Mouse (Mus musculus): Measurements from ENCODE around the gene Tcea2. TPM values are rescaled to one million over a fixed set of nuclear protein-coding genes. Genes with fewer than 3 reads are reported as not detected.

The Tcea2 gene
- total RNA-seq, 2 experiments from 2014 or later = 61.9 to 63.3 TPM

DNA sequence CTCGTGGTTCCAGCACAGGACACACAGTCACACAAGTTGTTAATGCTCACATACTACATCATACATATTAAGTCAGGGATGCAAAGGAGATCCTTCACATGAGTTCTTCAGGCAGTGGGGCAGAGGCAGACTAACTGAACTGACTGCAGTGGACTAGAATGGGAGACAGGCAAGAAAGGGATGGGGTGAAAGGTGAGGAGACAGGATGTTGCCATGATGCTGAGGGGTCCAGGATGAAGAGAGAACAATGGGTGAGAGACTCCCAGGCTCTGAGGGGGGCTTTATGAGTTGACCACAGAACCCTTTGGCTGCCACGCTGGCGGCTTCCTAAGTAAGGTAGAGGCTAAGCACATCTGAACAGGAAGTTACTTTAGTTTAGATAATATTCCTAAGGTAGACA lies 14.5 kb downstream of the Tcea2 start:
- DNase-seq (ENCODE audit: low spot score in 2 of 2) = no peak
- intact Hi-C loops (cut with DNase I) = no loop called here

DNA sequence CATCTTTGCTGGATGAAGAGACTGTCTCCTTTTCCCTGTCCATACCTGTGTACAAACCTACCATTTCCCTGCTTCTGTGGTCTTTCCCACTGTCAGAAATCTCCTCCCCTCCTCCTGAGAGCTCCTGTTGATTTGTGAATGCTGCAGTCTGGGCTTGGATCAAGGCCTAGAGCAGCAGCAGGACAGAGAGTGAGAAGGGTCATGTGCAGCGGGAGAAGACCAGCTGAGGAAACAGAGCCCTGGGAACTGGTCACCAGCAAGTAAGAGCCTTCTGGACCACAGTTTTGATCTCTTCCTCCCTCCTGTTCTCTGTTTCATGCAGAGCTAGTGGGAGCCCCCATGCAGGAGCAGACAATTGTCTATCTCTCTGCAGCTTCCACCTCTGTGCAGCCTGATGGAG lies 15.7 kb downstream of the Tcea2 start:
- intact Hi-C loops (cut with DNase I) = no loop called here
- DNase-seq (ENCODE audit: low spot score in 2 of 2) = no peak

DNA sequence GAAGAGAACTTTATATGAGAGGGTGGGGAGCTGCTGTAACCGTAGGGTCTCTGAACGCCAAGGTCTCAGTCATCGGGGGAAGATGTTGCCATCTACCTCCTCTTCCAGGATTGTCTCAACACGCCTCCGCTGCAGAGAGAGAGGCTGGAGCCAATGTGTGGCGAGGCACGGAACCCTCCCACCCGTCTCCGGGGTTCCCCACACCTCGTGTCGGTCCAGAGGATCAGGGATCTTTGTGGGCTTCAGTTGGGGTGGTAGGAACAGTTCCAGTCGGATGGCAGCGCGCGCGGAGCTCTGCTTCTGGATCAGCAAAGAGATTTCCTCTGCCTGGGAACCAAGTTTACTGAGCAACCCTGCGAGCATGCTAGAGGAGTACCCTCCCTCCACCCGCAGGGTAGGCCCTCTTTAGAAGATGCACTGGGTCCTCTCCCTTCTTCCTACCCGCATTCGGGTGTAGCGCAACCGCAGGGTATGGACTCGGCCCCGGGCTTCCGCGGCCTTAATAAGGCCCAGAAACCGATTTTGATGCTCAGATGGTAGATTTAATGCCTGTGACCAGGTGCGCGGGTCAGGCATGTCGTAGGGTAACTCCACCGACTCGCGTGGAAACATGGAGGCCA lies 16.8 kb downstream of the Tcea2 start:
- intact Hi-C loops (cut with DNase I) = no loop called here
- DNase-seq (ENCODE audit: low spot score in 2 of 2) = no peak

DNA sequence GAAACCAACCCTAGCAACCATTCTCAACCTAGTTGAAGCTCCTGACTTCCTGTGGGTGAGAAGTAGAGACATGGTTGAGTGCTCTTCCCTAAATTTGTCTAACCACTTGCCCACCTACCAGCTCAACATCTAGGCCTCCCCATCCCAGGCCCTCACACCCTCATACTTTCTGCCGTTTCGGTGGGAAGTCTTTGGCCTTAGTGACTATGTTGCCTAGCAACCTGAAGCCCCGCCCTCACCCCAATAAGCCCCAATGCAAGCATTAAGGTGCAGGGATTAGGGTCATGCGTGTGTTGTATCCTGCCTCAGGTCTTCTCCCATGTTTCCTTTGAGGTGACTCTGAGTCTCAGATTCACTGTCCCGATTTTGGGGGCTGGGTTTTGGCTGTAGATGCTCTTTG lies 18.1 kb downstream of the Tcea2 start, which contains the start of gene Lkaaear1:
Gene Lkaaear1 (minus strand): TSS at position 202 of the 400 bp plus-strand sequence.
- intact Hi-C loops (cut with DNase I) = no loop called here
- DNase-seq (ENCODE audit: low spot score in 2 of 2) = no peak

GRCm38 (mm10) chr2:181706668-181707067 lies 26.6 kb downstream of the Tcea2 start:
- intact Hi-C loops (cut with DNase I) = loop anchor here (5.0 kb wide), 1 partner anchor 49 kb away; the partner anchor contains the start of gene Gm29797

GRCm38 (mm10) chr2:181713749-181714148 lies 33.6 kb downstream of the Tcea2 start:
- intact Hi-C loops (cut with DNase I) = no loop called here
- peak; percentile 72 to 90 for DNase-seq (ENCODE audit: low spot score in 2 of 2)

More at GRCm38 (mm10) chr2:181706668-181707067, 26.6 kb downstream of the Tcea2 start:
- no peak for DNase-seq (ENCODE audit: low spot score in 2 of 2)

GRCm38 (mm10) chr2:181714903-181715326 lies 34.8 kb downstream of the Tcea2 start, which contains the start of gene Oprl1:
Gene Oprl1 (plus strand): TSS chr2:181715016.
- intact Hi-C loops (cut with DNase I) = no loop called here
- peak; percentile 79 to 82 for DNase-seq (ENCODE audit: low spot score in 2 of 2)

DNA sequence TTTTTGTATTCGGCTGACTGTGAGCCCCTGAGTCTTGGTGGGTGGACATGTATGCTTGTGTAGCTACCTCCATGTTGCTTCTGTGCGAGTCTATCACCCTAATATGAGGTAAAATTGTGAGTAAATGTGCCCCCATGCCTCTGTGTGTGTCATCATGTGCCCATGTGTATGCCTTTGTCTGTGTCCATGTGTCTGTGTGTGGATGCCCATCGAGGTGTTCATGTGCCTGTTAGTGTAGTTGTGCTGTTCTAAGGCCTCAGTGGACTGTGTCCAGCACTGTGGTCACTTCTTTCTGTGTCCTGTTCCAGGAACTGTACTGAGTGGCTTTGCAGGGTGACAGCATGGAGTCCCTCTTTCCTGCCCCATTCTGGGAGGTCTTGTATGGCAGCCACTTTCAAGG lies 35.3 kb downstream of the Tcea2 start:
- intact Hi-C loops (cut with DNase I) = no loop called here
- DNase-seq (ENCODE audit: low spot score in 2 of 2) = no peak

DNA sequence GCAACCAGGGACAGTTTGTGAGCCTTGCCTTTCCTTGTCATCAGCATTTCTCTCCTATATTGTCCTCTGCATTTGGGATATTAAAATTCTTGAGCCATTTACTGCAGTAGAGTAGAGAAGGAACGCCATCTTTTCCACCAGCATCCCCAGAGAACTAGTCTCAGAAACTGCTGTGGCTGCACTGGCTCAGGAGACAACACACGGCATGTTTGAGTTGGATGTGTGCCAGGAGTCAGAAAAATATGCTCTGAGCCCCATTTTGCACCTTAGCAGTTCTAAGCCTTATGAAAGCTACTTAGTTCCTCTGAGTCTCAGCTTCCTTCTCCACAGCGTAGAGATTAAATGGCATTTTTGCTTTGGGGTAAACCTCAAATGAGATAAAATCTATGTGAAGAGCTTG lies 36.9 kb downstream of the Tcea2 start:
- intact Hi-C loops (cut with DNase I) = no loop called here
- DNase-seq (ENCODE audit: low spot score in 2 of 2) = peak in 1 of 2 experiments; percentile 19

- intact Hi-C loops (cut with DNase I) = loop anchor here (10.0 kb wide), 1 partner anchor 115 kb away; the partner anchor contains the start of gene Pcmtd2
- no peak for DNase-seq (ENCODE audit: low spot score in 2 of 2)
These were observed 40.0 kb downstream of the Tcea2 start for GRCm38 (mm10) chr2:181720061-181720460.

DNA sequence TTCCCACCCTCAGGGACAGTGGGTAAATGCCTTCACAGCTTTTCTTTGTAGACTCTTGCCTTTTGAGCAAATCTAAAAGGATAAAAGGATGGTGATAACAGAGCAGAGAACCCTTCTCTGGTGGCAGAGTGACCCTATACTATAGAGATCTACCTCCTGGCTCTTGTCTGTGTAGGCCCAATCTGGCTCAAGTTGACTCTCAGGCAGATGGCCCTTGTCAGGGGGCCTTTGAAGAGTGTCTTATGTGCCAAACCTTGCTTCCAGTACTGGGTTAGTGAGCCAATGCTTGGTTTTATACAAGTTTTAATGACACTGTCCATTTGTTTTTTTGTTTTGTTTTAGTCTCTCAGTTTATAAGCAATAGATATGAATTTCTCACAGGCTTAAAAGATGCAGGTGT lies 41.1 kb downstream of the Tcea2 start:
- DNase-seq (ENCODE audit: low spot score in 2 of 2) = no peak
- intact Hi-C loops (cut with DNase I) = loop anchor here (10.0 kb wide), 1 partner anchor 114 kb away; the partner anchor contains the start of gene Pcmtd2

- peak; percentile 31 to 43 for DNase-seq (ENCODE audit: low spot score in 2 of 2)
- intact Hi-C loops (cut with DNase I) = loop anchor here (1.0 to 10.0 kb wide), 2 partner anchors 113 to 145 kb away; partner anchors contain the start of gene Pcmtd2
These were observed 42.1 kb downstream of the Tcea2 start for GRCm38 (mm10) chr2:181722213-181722612.

GRCm38 (mm10) chr2:181727659-181728262 lies 47.7 kb downstream of the Tcea2 start:
- DNase-seq (ENCODE audit: low spot score in 2 of 2) = no peak
- intact Hi-C loops (cut with DNase I) = loop anchor here (10.0 kb wide), 1 partner anchor 107 kb away; the partner anchor contains the start of gene Pcmtd2

DNA sequence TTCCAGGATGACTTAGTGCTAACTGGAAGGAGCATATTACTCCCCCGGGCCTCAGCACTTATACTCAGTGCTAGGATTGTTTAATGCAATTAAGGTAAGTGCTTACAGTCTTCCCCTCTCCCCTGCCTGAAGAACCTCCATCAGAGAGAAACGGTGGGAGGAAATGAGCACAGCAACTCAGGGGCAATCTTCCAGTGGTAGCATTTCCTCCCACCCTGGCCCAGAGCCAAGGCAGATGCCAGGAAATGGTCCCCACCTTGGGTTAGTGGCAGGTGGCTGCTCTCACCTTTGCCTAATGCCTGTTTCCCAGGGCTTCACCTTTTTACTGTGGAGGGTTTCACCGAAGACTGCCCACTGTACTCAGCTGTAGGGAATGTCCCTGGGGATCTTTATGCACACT lies 49.9 kb downstream of the Tcea2 start:
- DNase-seq (ENCODE audit: low spot score in 2 of 2) = no peak
- intact Hi-C loops (cut with DNase I) = loop anchor here (10.0 kb wide), 1 partner anchor 1095 kb away; no protein-coding TSS in a partner anchor

Other genes with a start within 250 kb of the Tcea2 start
- gene Zbtb46, start 220.9 kb upstream of the Tcea2 start, total RNA-seq (2021) = 10 to 100 TPM; 11.2 to 15.3 TPM
- gene Abhd16b, start 187.1 kb upstream of the Tcea2 start, total RNA-seq (2021) = not detected
- gene Tpd52l2, start 183.2 kb upstream of the Tcea2 start, total RNA-seq (2021) = 10 to 100 TPM; 74.7 to 76.8 TPM
- 100 to 1,000 TPM; 289 to 296 TPM for gene Dnajc5, start 159.8 kb upstream of the Tcea2 start, total RNA-seq (2021)
- gene Uckl1, start 95.4 kb upstream of the Tcea2 start, total RNA-seq (2021) = 10 to 100 TPM; 44.2 to 50.5 TPM
- gene Prpf6, start 88.4 kb upstream of the Tcea2 start, total RNA-seq (2021) = 10 to 100 TPM; 51.0 to 51.7 TPM
- gene Zfp512b, start 87.5 kb upstream of the Tcea2 start, total RNA-seq (2021) = 10 to 100 TPM; 76.5 to 89.2 TPM
- 10 to 100 TPM; 19.4 to 20.2 TPM for gene Samd10, start 81.1 kb upstream of the Tcea2 start, total RNA-seq (2021)
- not detected for gene Gm29797, start 23.3 kb upstream of the Tcea2 start, total RNA-seq (2021)
- gene Sox18, start 8.7 kb upstream of the Tcea2 start, total RNA-seq (2021) = 10 to 100 TPM; 10.9 to 11.4 TPM
- 10 to 100 TPM; 30.2 to 35.3 TPM for gene Rgs19, start 13.7 kb downstream of the Tcea2 start, total RNA-seq (2021)
- gene Lkaaear1, start 18.1 kb downstream of the Tcea2 start, total RNA-seq (2021) = not detected
- 10 to 100 TPM; 56.1 to 57.3 TPM for gene Oprl1, start 34.7 kb downstream of the Tcea2 start, total RNA-seq (2021)
- gene Myt1, start 83.0 kb downstream of the Tcea2 start, total RNA-seq (2021) = 10 to 100 TPM; 17.4 to 18.1 TPM
- gene Pcmtd2, start 157.5 kb downstream of the Tcea2 start, total RNA-seq (2021) = 10 to 100 TPM; 78.2 to 95.2 TPM
- gene Polr3k, start 184.0 kb downstream of the Tcea2 start, total RNA-seq (2021) = 10 to 100 TPM; 30.2 to 33.4 TPM